Mouse (Mus musculus): ENCODE data around the gene Rtca.

The Rtca gene

DNA sequence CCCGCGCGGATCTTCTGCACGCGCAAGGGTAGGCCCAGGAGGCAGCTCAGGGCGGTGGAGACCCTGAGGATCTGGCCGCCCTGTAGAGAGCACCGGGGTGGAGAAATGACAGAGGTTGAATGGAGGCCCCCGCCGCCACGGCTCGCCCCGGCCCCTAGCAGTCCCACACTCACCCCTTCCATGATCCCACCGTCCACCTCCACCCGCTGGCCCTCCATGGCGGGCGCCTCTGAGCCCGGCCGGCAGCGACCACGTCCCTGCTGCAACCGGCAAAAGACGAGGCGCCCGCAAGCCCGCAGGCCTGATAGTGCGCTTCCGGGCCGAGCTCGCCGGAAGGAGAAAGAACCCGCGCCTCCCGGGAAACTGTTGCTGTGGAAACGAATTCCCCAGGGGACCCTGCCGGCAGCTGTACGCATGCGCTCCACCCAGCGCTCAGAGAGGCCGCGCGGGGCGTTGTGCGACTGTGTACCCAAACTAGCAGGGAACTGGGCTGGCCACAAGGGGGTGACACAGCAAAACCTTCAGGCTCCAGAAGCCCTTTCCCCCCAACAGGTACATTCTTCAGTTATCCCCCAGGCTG, at the start of gene Rtca:
TSS of gene Rtca (minus strand) at position 437 of the 580 bp plus-strand sequence.
- peak; percentile 93 to 96 for DNase-seq (ENCODE audit: low spot score in 2 of 2)

- DNase-seq (ENCODE audit: low spot score in 2 of 2), result no peak
Observed at GRCm38 (mm10) chr3:116551362-116551761, 43.4 kb upstream of the Rtca start.

DNA sequence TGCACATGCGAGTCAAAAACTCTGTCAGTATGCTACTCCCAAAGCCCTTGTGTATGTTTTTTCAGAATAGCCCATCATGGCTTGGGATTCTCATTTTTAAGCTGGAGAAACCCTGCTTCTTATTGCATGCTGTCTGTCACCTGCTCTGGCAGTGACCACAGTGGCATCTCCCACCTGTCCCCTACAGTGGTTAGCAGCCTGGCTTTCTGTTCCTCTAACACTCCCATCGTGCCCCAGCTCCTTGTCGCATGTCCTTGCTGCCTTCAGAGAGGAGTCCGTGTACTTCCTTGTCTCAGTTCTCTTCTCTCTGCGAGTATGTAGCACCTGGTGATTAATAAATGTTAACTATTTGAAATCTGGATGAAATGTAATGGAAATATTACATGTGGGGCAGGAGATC, 39.4 kb upstream of the Rtca start:
- DNase-seq (ENCODE audit: low spot score in 2 of 2), result no peak

GRCm38 (mm10) chr3:116542532-116542931, 34.5 kb upstream of the Rtca start:
- no peak for DNase-seq (ENCODE audit: low spot score in 2 of 2)

GRCm38 (mm10) chr3:116542070-116542469, 34.1 kb upstream of the Rtca start:
- DNase-seq (ENCODE audit: low spot score in 2 of 2), result no peak

- no peak for DNase-seq (ENCODE audit: low spot score in 2 of 2)
Observed at GRCm38 (mm10) chr3:116537200-116537573, 29.2 kb upstream of the Rtca start.

GRCm38 (mm10) chr3:116536428-116537199, 28.6 kb upstream of the Rtca start:
- peak; percentile 16 to 44 for DNase-seq (ENCODE audit: low spot score in 2 of 2)

GRCm38 (mm10) chr3:116530826-116531225, 22.8 kb upstream of the Rtca start:
- DNase-seq (ENCODE audit: low spot score in 2 of 2), result no peak

GRCm38 (mm10) chr3:116529741-116530140, 21.7 kb upstream of the Rtca start:
- no peak for DNase-seq (ENCODE audit: low spot score in 2 of 2)

DNA sequence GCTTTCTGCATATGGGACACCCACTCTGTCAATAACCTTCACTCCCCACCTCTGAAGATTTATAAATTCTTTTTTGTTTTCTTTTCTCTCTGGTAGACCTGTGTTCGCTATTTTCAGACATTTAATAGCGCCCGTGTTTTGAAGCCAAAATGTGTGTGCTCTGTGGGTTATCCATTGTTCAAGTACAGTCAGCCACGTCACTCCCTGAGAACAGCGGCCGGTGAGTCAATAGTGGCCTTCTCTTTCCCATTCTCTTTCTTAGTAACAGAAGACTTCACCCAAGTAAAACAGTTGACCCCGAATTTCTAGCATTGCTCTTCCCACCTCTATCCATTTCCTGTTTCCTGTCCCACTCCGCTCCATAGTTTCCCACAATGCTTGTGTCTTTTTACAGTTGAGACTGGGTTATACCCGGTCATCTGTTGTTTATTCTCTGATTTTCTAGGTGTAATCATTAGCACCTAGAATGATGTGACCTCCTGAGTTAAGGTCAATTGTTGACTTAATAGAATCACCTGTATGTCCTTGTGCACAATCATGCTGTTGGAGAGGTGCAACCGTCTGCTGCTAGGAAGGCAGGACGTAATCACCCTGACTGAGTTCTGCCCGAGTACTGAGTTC, 12.2 kb upstream of the Rtca start:
- DNase-seq (ENCODE audit: low spot score in 2 of 2), result no peak

GRCm38 (mm10) chr3:116512904-116513716, 5.1 kb upstream of the Rtca start, which contains the start of gene Dbt:
TSS of gene Dbt (plus strand) at chr3:116513070.
- peak; percentile 24 to 81 for DNase-seq (ENCODE audit: low spot score in 2 of 2)

DNA sequence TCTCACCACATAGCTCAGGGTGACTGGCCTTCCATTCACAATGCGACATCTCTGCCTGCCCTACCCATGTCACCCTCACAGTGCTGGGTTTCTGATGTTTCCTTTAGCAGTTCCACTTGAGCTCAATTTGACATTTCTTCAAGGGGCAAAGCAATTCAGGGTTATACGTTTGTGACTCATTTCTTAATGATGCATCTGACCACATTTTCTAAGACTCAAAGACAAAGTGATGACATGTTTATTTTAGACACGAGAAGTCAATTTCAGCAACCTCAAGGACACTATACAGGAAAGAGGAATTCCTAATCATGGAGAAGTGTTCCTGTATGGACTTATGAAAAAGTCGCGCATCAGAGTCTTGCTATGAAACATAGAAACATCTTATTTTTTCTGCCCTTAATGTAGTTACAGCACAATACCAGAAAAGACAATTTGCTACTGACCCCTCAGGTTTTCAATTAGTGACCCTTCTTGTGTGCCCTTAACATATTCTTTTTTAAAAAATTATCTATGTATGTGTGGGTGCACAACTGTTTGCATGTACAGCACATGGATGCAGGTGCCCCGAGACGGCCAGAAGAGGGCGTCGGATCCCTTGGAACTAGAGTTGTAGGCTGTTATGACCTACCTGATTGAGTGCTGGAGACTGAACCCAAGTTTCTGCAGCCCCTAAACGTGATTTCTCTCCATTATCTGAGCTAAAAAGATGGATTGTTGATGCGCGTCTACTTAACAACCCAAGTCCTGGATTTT, 4.3 kb upstream of the Rtca start:
- DNase-seq (ENCODE audit: low spot score in 2 of 2), result peak in 1 of 2 experiments; percentile 59

DNA sequence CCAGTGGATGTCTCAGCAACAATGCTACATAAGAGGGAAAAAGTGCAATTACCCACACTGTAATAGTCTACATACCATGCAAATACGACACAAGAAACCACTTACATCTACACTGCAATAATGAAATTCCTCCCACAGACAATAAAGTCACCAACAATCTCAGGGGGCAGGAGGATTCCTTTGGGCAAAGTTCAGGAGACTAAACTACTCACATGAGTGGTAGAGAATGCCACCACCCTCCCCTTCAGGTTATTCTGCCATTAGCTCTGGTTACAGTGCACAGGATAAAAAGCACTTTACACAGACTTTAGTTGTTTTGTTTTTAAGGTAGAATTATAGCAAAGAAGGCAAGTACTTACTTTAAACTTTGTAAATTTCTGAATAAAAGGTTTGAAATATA, 12.3 kb downstream of the Rtca start:
- no peak for DNase-seq (ENCODE audit: low spot score in 2 of 2)

GRCm38 (mm10) chr3:116493658-116494057, 14.3 kb downstream of the Rtca start:
- DNase-seq (ENCODE audit: low spot score in 2 of 2), result no peak

GRCm38 (mm10) chr3:116491923-116492454, 16.0 kb downstream of the Rtca start:
- DNase-seq (ENCODE audit: low spot score in 2 of 2), result no peak

DNA sequence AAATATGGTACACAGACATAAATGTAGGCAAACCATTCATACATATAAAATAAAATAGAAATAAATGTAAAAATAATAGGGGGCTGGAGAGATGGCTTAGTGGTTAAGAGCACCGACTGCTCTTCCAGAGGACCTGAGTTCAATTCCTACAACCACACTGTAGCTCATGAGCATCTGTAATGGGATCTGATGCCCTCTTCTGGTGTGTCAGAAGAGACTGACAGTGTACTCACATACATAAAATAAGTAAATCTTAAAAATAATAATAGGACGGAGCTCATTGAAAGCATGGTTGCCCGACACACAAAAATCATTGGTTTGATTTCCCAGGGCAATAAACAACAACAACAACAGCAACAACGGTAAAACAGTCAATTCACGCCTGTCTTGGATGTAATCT, 17.1 kb downstream of the Rtca start:
- no peak for DNase-seq (ENCODE audit: low spot score in 2 of 2)

GRCm38 (mm10) chr3:116483271-116483670, 24.7 kb downstream of the Rtca start:
- DNase-seq (ENCODE audit: low spot score in 2 of 2), result no peak

DNA sequence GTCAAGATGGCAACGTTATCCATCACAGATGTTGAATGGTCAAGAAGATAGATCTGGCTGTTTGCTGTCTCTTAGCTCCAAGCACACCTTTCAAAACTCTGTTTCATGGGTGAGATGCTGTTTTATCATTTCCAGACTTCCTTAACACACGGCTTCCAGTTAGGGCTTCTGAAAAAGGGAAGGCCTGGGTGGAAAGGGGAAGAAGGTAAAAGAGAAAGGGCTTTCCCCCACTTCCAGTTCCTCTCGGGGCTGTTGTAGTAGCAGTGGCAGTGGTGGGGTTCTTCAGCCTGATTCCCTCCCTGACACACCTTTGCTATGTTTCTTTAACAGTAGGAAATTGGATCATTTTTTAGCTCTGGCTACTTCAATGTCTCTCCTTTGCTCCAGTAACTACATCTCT, 25.3 kb downstream of the Rtca start:
- no peak for DNase-seq (ENCODE audit: low spot score in 2 of 2)

DNA sequence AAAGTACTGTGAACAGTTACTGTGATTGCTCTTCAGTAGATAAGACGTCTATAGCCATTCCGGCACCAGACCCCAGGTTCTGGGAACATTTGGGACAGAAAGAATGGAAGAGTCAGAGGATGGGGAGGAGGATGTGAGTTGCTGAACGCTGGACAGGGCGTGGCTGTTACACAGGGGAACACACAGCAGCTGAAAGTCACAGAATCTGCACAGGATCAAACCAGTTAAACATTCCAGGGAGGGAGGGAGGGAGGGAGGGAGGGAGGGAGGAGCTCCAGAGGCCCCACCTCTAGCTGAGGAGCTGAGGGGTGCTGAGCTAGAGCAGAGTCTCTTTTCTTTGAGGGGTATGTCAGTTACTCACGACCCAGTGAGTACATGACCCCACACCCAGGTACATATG, 27.1 kb downstream of the Rtca start:
- DNase-seq (ENCODE audit: low spot score in 2 of 2), result no peak

- DNase-seq (ENCODE audit: low spot score in 2 of 2), result no peak
Observed at GRCm38 (mm10) chr3:116480119-116480518, 27.9 kb downstream of the Rtca start.

GRCm38 (mm10) chr3:116477351-116477750, 30.7 kb downstream of the Rtca start:
- no peak for DNase-seq (ENCODE audit: low spot score in 2 of 2)

Measured in spleen, postnatal 10 days (tissue).